Mouse (Mus musculus) myocyte (in vitro differentiated cells): ENCODE results near the gene Clec11a. TPM values are rescaled to one million over a fixed set of nuclear protein-coding genes. Genes with fewer than 3 reads are reported as not detected.

Source experiments
- H3K27me3 ChIP-seq: one replicate; pipeline ENCODE4 v1.6.1; 2011; ENCODE audit not compliant: control insufficient read depth, insufficient read depth, insufficient read length
- H3K36me3 ChIP-seq: one replicate; pipeline ENCODE4 v1.6.1; 2011; ENCODE audit not compliant: control insufficient read depth, insufficient read depth
- H3K4me2 ChIP-seq: one replicate; pipeline ENCODE4 v1.6.1; 2011; ENCODE audit warnings: low read depth, control low read depth
- H3K4me3 ChIP-seq: one replicate; pipeline ENCODE4 v1.5.1; 2011; ENCODE audit warnings: mild to moderate bottlenecking, control low read depth, moderate library complexity
- H3K79me2 ChIP-seq: one replicate; pipeline ENCODE4 v1.6.1; 2011; ENCODE audit not compliant: control insufficient read depth, insufficient read depth
- H3ac ChIP-seq: one replicate; pipeline ENCODE4 v1.6.1; 2011; ENCODE audit not compliant: control insufficient read depth, insufficient read length
- CEBPB ChIP-seq: IDR thresholded peaks from 2 replicates; pipeline ENCODE4 v1.6.1; 2011; ENCODE audit warnings: mild to moderate bottlenecking, moderate library complexity; ENCODE audit not compliant: poor library complexity, insufficient read depth, severe bottlenecking
- E2F4 ChIP-seq: IDR thresholded peaks from one replicate; pipeline ENCODE4 v1.6.1; 2011; ENCODE audit warnings: mild to moderate bottlenecking, control low read depth, moderate library complexity; ENCODE audit not compliant: insufficient read depth
- MAX ChIP-seq: IDR thresholded peaks from one replicate; pipeline ENCODE4 v1.6.1; 2011; ENCODE audit warnings: low read depth, mild to moderate bottlenecking, control low read depth
- MYOD1 ChIP-seq, 3 experiments: IDR thresholded peaks; one replicate each; pipeline ENCODE4 v1.6.1; 2011; ENCODE audit warnings: control low read depth in 2 of 3, low read depth in 2 of 3, mild to moderate bottlenecking in 2 of 3, moderate library complexity in 1 of 3; ENCODE audit not compliant: insufficient read length in 2 of 3, control insufficient read depth in 1 of 3
- MYOG ChIP-seq, 3 experiments: IDR thresholded peaks; one replicate each; pipeline ENCODE4 v1.6.1; 2011; ENCODE audit warnings: control low read depth in 2 of 3, low read depth in 2 of 3, mild to moderate bottlenecking in 2 of 3; ENCODE audit not compliant: insufficient read length in 2 of 3, control insufficient read depth in 1 of 3, insufficient read depth in 1 of 3
- POLR2A ChIP-seq: IDR thresholded peaks from one replicate; pipeline ENCODE4 v1.6.1; 2011; ENCODE audit warnings: low read depth, mild to moderate bottlenecking, control low read depth, moderate library complexity; ENCODE audit not compliant: insufficient read length
- POLR2AphosphoS2 ChIP-seq: IDR thresholded peaks from one replicate; pipeline ENCODE4 v1.6.1; 2011; ENCODE audit warnings: low read depth, control low read depth; ENCODE audit not compliant: insufficient read length
- REST ChIP-seq: IDR thresholded peaks from one replicate; pipeline ENCODE4 v1.6.1; 2011; ENCODE audit warnings: mild to moderate bottlenecking, control low read depth, moderate library complexity; ENCODE audit not compliant: insufficient read depth, insufficient read length
- SRF ChIP-seq: IDR thresholded peaks from one replicate; pipeline ENCODE4 v1.6.1; 2011; ENCODE audit warnings: low read depth; ENCODE audit not compliant: control insufficient read depth, insufficient read length
- TCF12 ChIP-seq: IDR thresholded peaks from one replicate; pipeline ENCODE4 v1.6.1; 2011; ENCODE audit warnings: mild to moderate bottlenecking, control low read depth; ENCODE audit not compliant: poor library complexity, insufficient read depth, severe bottlenecking
- TCF3 ChIP-seq: IDR thresholded peaks from one replicate; pipeline ENCODE4 v1.6.1; 2011; ENCODE audit warnings: low read depth, control low read depth; ENCODE audit not compliant: insufficient read length
- USF1 ChIP-seq: IDR thresholded peaks from one replicate; pipeline ENCODE4 v1.6.1; 2011; ENCODE audit warnings: low read depth, mild to moderate bottlenecking, control low read depth, moderate library complexity
- polyA plus RNA-seq: library from polyadenylated mRNA; unstranded; fragments of >200 nt; fragmentation: generic; extraction: Trizol; gene quantifications from one replicate; pipeline ENCODE4 v1.2.1, GENCODE M21; 2012; ENCODE audit warnings: missing spikeins

Gene Clec11a
- polyA plus RNA-seq, 1 experiment, result 0.60 TPM

- Histone ChIP-seq H3K27me3 (peaks cover 44% of the 10 kb centered on the region), H3ac (no peak overlapping the region), H3K4me2 (no peak overlapping the region), H3K4me3 (no peak overlapping the region), H3K36me3 (no peaks in the 10 kb centered on the region), H3K79me2 (no peaks in the 10 kb centered on the region)
- TF ChIP-seq MAX (no peak), REST (no peak), TCF12 (no peak), TCF3 (no peak), MYOG (IDR thresholded peaks at IDR 0.05; ENCODE audit: control insufficient read depth in 1 of 3, insufficient read depth in 1 of 3, insufficient read length in 2 of 3, low read depth in 2 of 3) (no peak), POLR2AphosphoS2 (no peak), CEBPB (no peak), E2F4 (no peak), SRF (no peak), POLR2A (no peak), USF1 (no peak), MYOD1 (IDR thresholded peaks at IDR 0.05; ENCODE audit: control insufficient read depth in 1 of 3, insufficient read length in 2 of 3, low read depth in 2 of 3) (no peak)
Observed at GRCm38 (mm10) chr7:44336046-44337021, 29.6 kb upstream of the Clec11a start.

- peaks cover 42% of the 10 kb centered on the region for H3K27me3 ChIP-seq
- H3K4me3 ChIP-seq, result no peak overlapping the region
Observed at GRCm38 (mm10) chr7:44335031-44335878, 28.6 kb upstream of the Clec11a start.

DNA sequence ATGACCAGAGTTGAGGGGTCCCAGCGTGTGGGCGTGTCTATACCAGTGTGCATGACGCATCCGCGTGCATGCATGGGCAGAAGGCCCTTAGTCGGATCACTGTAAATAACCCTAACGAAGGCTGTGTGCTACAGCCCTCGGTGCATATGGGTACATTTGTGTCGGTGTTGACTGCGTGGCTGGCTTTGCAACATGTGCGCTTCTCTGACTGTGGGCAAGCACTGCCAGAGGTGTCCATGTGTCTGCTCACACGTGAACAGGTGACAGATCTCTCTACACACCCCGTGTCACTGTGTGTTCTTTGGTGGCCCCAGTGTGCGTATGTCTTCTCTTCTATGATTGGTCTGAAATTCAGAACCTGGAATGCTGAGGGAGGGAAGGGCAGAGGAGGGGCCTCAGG, 27.4 kb upstream of the Clec11a start:
- Histone ChIP-seq H3K36me3 (no peaks in the 10 kb centered on the region), H3K4me3 (no peak overlapping the region), H3K4me2 (no peak overlapping the region), H3K27me3 (peaks cover 35% of the 10 kb centered on the region), H3K79me2 (no peaks in the 10 kb centered on the region), H3ac (no peak overlapping the region)
- TF ChIP-seq USF1, result no peak
- no peak for TF ChIP-seq MAX
- no peak for TF ChIP-seq TCF3
- no peak for TF ChIP-seq TCF12
- no peak for TF ChIP-seq E2F4
- no peak for TF ChIP-seq MYOG (IDR thresholded peaks at IDR 0.05; ENCODE audit: control insufficient read depth in 1 of 3, insufficient read depth in 1 of 3, insufficient read length in 2 of 3, low read depth in 2 of 3)
- TF ChIP-seq POLR2AphosphoS2, result no peak
- TF ChIP-seq CEBPB, result no peak
- no peak for TF ChIP-seq POLR2A
- no peak for TF ChIP-seq REST
- TF ChIP-seq MYOD1 (IDR thresholded peaks at IDR 0.05; ENCODE audit: control insufficient read depth in 1 of 3, insufficient read length in 2 of 3, low read depth in 2 of 3), result no peak
- TF ChIP-seq SRF, result no peak

More at GRCm38 (mm10) chr7:44335031-44335878, 28.6 kb upstream of the Clec11a start:
- Histone ChIP-seq H3K36me3 (no peaks in the 10 kb centered on the region), H3K79me2 (no peaks in the 10 kb centered on the region), H3K4me2 (no peak overlapping the region), H3ac (no peak overlapping the region)
- TF ChIP-seq MYOD1 (IDR thresholded peaks at IDR 0.05; ENCODE audit: control insufficient read depth in 1 of 3, insufficient read length in 2 of 3, low read depth in 2 of 3), result no peak
- TF ChIP-seq MYOG (IDR thresholded peaks at IDR 0.05; ENCODE audit: control insufficient read depth in 1 of 3, insufficient read depth in 1 of 3, insufficient read length in 2 of 3, low read depth in 2 of 3), result no peak
- no peak for TF ChIP-seq POLR2A
- TF ChIP-seq REST, result peak; percentile 76
- TF ChIP-seq MAX, result no peak
- no peak for TF ChIP-seq CEBPB

DNA sequence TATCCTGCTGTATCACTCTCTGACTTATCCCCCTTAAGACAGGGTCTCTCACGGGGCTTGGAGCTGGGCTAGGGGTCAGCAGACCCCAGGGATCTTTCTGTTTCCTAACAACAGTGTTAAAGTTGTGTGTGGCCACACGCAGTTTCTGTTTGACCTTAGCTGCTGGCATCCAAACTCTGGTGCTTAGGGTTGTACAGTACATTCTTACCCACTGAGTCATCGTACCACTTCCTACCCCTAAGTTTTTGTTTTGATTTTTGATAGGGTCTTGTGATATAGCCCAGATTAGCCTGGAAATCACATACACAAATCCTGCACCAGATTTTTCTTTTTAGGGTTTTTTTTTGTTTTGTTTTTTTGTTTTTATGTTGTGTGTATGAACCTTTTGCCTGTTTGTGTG, 25.6 kb upstream of the Clec11a start:
- H3ac ChIP-seq, result no peak overlapping the region
- peaks cover 38% of the 10 kb centered on the region for H3K27me3 ChIP-seq
- H3K36me3 ChIP-seq, result no peaks in the 10 kb centered on the region
- TF ChIP-seq TCF12 (no peak), MYOG (IDR thresholded peaks at IDR 0.05; ENCODE audit: control insufficient read depth in 1 of 3, insufficient read depth in 1 of 3, insufficient read length in 2 of 3, low read depth in 2 of 3) (no peak), REST (no peak), USF1 (no peak), CEBPB (no peak), MAX (no peak), POLR2AphosphoS2 (no peak), POLR2A (no peak), TCF3 (no peak), MYOD1 (IDR thresholded peaks at IDR 0.05; ENCODE audit: control insufficient read depth in 1 of 3, insufficient read length in 2 of 3, low read depth in 2 of 3) (no peak), SRF (no peak)
- no peak overlapping the region for H3K4me3 ChIP-seq
- no peaks in the 10 kb centered on the region for H3K79me2 ChIP-seq
- H3K4me2 ChIP-seq, result no peak overlapping the region
